Comparison of ENCODE assay signal across 9 mouse cellular contexts in the genomic region with DNA sequence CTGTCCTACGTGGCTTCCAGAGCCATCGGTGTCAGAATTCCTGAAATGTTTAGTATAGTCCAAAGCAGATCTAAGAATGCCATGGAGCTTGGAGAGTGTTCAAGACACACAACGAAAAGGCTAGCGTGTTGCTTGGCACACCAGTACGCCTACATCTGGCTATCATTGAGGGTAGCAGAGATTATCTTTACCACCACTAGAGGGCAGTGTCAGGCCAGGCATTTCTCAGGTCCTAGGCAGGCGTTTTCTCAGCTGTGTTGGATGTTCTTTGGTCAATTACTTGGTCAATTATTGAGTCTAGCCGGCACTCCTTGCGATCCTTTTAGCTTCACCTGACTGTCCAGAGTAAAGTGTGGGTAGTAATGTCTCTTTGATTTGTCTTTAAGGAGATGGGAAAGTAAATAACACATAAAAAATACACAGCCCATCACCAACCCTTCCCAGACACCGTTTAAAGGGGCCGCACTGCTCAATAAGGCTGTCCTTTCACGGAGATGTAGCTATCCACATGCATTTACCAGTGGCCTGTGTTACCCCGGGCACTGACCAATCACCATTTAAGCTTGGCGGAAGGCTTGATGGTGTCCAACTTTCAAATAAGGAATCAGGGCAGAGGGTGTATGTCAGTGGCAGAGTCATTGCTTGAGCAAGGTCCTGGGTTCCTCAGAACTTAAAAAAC. TPM values are rescaled to one million over a fixed set of nuclear protein-coding genes. Genes with fewer than 3 reads are reported as not detected.
A peak's percentile ranks its signal among the peaks of the same experiment; 100 is the strongest.
DNase-seq lines count a peak whose midpoint lies in the region; ATAC-seq and TF ChIP-seq lines count a peak whose summit lies in the region.
"Had no signal": no experiment of that assay in that cellular context is flagged by ENCODE, and none has a peak within 500 bp of the region (broad histone marks: within the 10 kb centered on the region; RNA-seq: fewer than 3 reads in every experiment).

No protein-coding gene starts in this region.

- TF ChIP-seq CTCF in bone marrow macrophage, adult 2 months (IDR thresholded peaks at IDR 0.05; ENCODE audit: low read depth, low read length), result peak; percentile 35; the same call in 1 of the 2 replicates
- peak; percentile 78 for TF ChIP-seq CTCF in embryonic fibroblast, embryonic 13.5 days (IDR thresholded peaks at IDR 0.05; ENCODE audit: borderline replicate concordance, insufficient read depth, low read length)

- no peak for ATAC-seq in liver, embryonic 13.5 days (ENCODE audit: low read depth)
- ATAC-seq in neural tube, embryonic 14.5 days (ENCODE audit: low read depth), result peak; percentile 90

- H3K27me3 ChIP-seq in heart, embryonic 10.5 days (ENCODE audit: insufficient read depth, poor library complexity, severe bottlenecking), result peaks cover 28% of the 10 kb centered on the region
- H3K27me3 ChIP-seq in liver, embryonic 13.5 days, result no peaks in the 10 kb centered on the region
- 0 out of 2 replicates have a peak, but pooled peaks cover 3% of the 10 kb centered on the region for H3K27me3 ChIP-seq in neural tube, embryonic 14.5 days (ENCODE audit: control insufficient read depth, insufficient read depth, low read length)

- TF ChIP-seq POLR2A in bone marrow macrophage, adult 2 months (IDR thresholded peaks at IDR 0.05; ENCODE audit: borderline replicate concordance, low read depth, low read length), result no peak
- no peak for TF ChIP-seq POLR2A in embryonic fibroblast, embryonic 13.5 days (IDR thresholded peaks at IDR 0.05; ENCODE audit: low read depth, low read length)

- WGBS in heart, embryonic 10.5 days, result 49% methylated on average over 13 of the region's 13 CpGs
- WGBS in liver, embryonic 13.5 days (ENCODE audit: insufficient replicate concordance), result 38% methylated on average over 13 of the region's 13 CpGs
- 43% methylated on average over 13 of the region's 13 CpGs for WGBS in neural tube, embryonic 14.5 days

- DNase-seq in ES-CJ7 (ENCODE audit: low read depth, low spot score), result peak; percentile 85
- peak; percentile 78 for DNase-seq in heart, embryonic 10.5 days (ENCODE audit: low spot score)
- DNase-seq in kidney, postnatal 14 days, result peak; percentile 84
- peak; percentile 3 for DNase-seq in liver, embryonic 13.5 days
- peak; percentile 50 for DNase-seq in thymus, postnatal 25 days

- no peak overlapping the region for H3K9ac ChIP-seq in liver, embryonic 13.5 days
- no peak overlapping the region for H3K9ac ChIP-seq in neural tube, embryonic 14.5 days (replicated peaks; ENCODE audit: low read depth, low read length)
- H3K9ac ChIP-seq: lung, embryonic 15.5 days had no signal

- H3K4me3 ChIP-seq in bone marrow macrophage, adult 2 months (ENCODE audit: insufficient read depth, low read length), result no peak overlapping the region
- H3K4me3 ChIP-seq in embryonic fibroblast, embryonic 13.5 days (ENCODE audit: insufficient read depth, low read length), result no peak overlapping the region
- H3K4me3 ChIP-seq in heart, embryonic 10.5 days, result no peak overlapping the region
- H3K4me3 ChIP-seq in liver, embryonic 13.5 days (replicated peaks), result no peak overlapping the region
- H3K4me3 ChIP-seq in neural tube, embryonic 14.5 days (ENCODE audit: low read depth, low read length), result no peak overlapping the region
- H3K4me3 ChIP-seq: lung, embryonic 15.5 days had no signal

- H3K4me2 ChIP-seq in liver, embryonic 13.5 days, result no peak overlapping the region
- H3K4me2 ChIP-seq in neural tube, embryonic 14.5 days (ENCODE audit: low read depth, low read length), result no peak overlapping the region
- H3K4me2 ChIP-seq: lung, embryonic 15.5 days had no signal

- H3K27ac ChIP-seq in bone marrow macrophage, adult 2 months (ENCODE audit: insufficient read depth, low read depth, low read length), result no peak overlapping the region
- no peak overlapping the region for H3K27ac ChIP-seq in embryonic fibroblast, embryonic 13.5 days (ENCODE audit: insufficient read depth, low read length)
- H3K27ac ChIP-seq in heart, embryonic 10.5 days, result no peak overlapping the region
- no peak overlapping the region for H3K27ac ChIP-seq in liver, embryonic 13.5 days
- no peak overlapping the region for H3K27ac ChIP-seq in neural tube, embryonic 14.5 days (ENCODE audit: low read depth, low read length)
- H3K27ac ChIP-seq: lung, embryonic 15.5 days had no signal

- no peaks in the 10 kb centered on the region for H3K9me3 ChIP-seq in heart, embryonic 10.5 days
- H3K9me3 ChIP-seq in liver, embryonic 13.5 days (replicated peaks), result no peaks in the 10 kb centered on the region
- H3K9me3 ChIP-seq in neural tube, embryonic 14.5 days (ENCODE audit: control insufficient read depth, low read length), result no peaks in the 10 kb centered on the region
- H3K9me3 ChIP-seq: lung, embryonic 15.5 days had no signal

- H3K4me1 ChIP-seq in bone marrow macrophage, adult 2 months (ENCODE audit: control insufficient read depth, insufficient read depth, low read length), result no peaks in the 10 kb centered on the region
- no peaks in the 10 kb centered on the region for H3K4me1 ChIP-seq in embryonic fibroblast, embryonic 13.5 days (ENCODE audit: control insufficient read depth, insufficient read depth, low read length)
- no peaks in the 10 kb centered on the region for H3K4me1 ChIP-seq in heart, embryonic 10.5 days
- H3K4me1 ChIP-seq in liver, embryonic 13.5 days (replicated peaks), result no peaks in the 10 kb centered on the region
- no peaks in the 10 kb centered on the region for H3K4me1 ChIP-seq in neural tube, embryonic 14.5 days (ENCODE audit: control insufficient read depth, insufficient read depth, low read length)

- no peaks in the 10 kb centered on the region for H3K36me3 ChIP-seq in heart, embryonic 10.5 days
- no peaks in the 10 kb centered on the region for H3K36me3 ChIP-seq in liver, embryonic 13.5 days
- no peaks in the 10 kb centered on the region for H3K36me3 ChIP-seq in neural tube, embryonic 14.5 days (ENCODE audit: control insufficient read depth, insufficient read depth, low read length)
- H3K36me3 ChIP-seq: lung, embryonic 15.5 days had no signal

RNA-seq across cellular contexts. Expression of a gene that starts 29.7 kb away (rescaled TPM):
- 0.16 and 0.36 TPM in 2 replicates for polyA plus RNA-seq in bone marrow macrophage, adult 2 months (2012; ENCODE audit: insufficient read depth, insufficient read length, missing spikeins)
- not detected in 2 replicates for polyA plus RNA-seq in embryonic fibroblast, embryonic 13.5 days (2011; ENCODE audit: insufficient read length, low read depth, missing spikeins)
- polyA plus RNA-seq in heart, embryonic 10.5 days (2016; fragmentation: Nextera tagmentation; extraction: Ambion mirVana), result 1.3 TPM in 2 replicates
- polyA plus RNA-seq in liver, embryonic 13.5 days (2015; fragmentation: Nextera tagmentation; extraction: Ambion mirVana), result 0.08 and 0.13 TPM in 2 replicates
- polyA plus RNA-seq in neural tube, embryonic 14.5 days (2014; fragmentation: Nextera tagmentation; extraction: Ambion mirVana), result 0.18 and 0.70 TPM in 2 replicates

Comparison
In these comparisons a context has a peak if more than half of its experiments do, and no peak if none do; other contexts are left out.
1. DNase-seq: peak in every context shown above with its lines; median percentile 85 in ES-CJ7; 84 in kidney, postnatal 14 days; 78 in heart, embryonic 10.5 days; 50 in thymus, postnatal 25 days; 3 in liver, embryonic 13.5 days.